Mouse (Mus musculus) right cerebral cortex, postnatal 25 days (tissue): ENCODE measurements around the gene Olfr1212.

Experiments
- DNase-seq: peaks from one replicate; pipeline ENCODE4 v3.0.0; 2022

Gene Olfr1212

GRCm38 (mm10) chr2:88953669-88954068 lies at the start of gene Olfr1212:
Olfr1212 (plus strand) TSS chr2:88953969.
- no peak for DNase-seq

GRCm38 (mm10) chr2:88915057-88915456 lies 38.7 kb upstream of the Olfr1212 start, which contains the start of gene Olfr1209:
Olfr1209 (minus strand) TSS chr2:88915157.
- no peak for DNase-seq

- DNase-seq, result no peak
Measured at GRCm38 (mm10) chr2:88938011-88938410, 15.8 kb upstream of the Olfr1212 start, which contains the start of gene Olfr1211. Olfr1211 (minus strand) TSS chr2:88938111.

- no peak for DNase-seq
Measured at GRCm38 (mm10) chr2:88980181-88980580, 26.4 kb downstream of the Olfr1212 start, which contains the start of gene Gm13762. Gm13762 (minus strand) TSS chr2:88980281.

GRCm38 (mm10) chr2:88992553-88992952 lies 38.8 kb downstream of the Olfr1212 start, which contains the start of gene Olfr1214:
Olfr1214 (minus strand) TSS chr2:88992653.
- DNase-seq, result no peak

- DNase-seq, result no peak
Measured at GRCm38 (mm10) chr2:89006873-89007272, 53.1 kb downstream of the Olfr1212 start, which contains the start of gene Olfr1215. Olfr1215 (minus strand) TSS chr2:89006973.
